Mouse (Mus musculus) C2C12 (cell line): Measurements from ENCODE around the gene Plch1. TPM values are rescaled to one million over a fixed set of nuclear protein-coding genes. Genes with fewer than 3 reads are reported as not detected.

Experiments used
- H3K27me3 ChIP-seq: one replicate; pipeline ENCODE4 v1.6.1; 2011; ENCODE audit not compliant: control insufficient read depth, insufficient read depth, insufficient read length
- H3K36me3 ChIP-seq: one replicate; pipeline ENCODE4 v1.6.1; 2011; ENCODE audit not compliant: control insufficient read depth, insufficient read depth
- H3K4me3 ChIP-seq: one replicate; pipeline ENCODE4 v1.5.1; 2011; ENCODE audit warnings: mild to moderate bottlenecking, control low read depth; ENCODE audit not compliant: poor library complexity, insufficient read depth, severe bottlenecking
- H3K79me2 ChIP-seq: one replicate; pipeline ENCODE4 v1.6.1; 2011; ENCODE audit not compliant: control insufficient read depth, insufficient read depth
- H3K79me3 ChIP-seq: one replicate; pipeline ENCODE4 v1.6.1; 2011; ENCODE audit warnings: low read depth, control low read depth
- H3ac ChIP-seq: one replicate; pipeline ENCODE3; 2011; ENCODE audit warnings: low read depth; ENCODE audit not compliant: control insufficient read depth, insufficient read length
- CEBPB ChIP-seq: IDR thresholded peaks from one replicate; pipeline ENCODE4 v1.6.1; 2011; ENCODE audit warnings: low read depth, mild to moderate bottlenecking, control low read depth, moderate library complexity
- CTCF ChIP-seq: IDR thresholded peaks from one replicate; pipeline ENCODE4 v1.5.1; 2011; ENCODE audit not compliant: control insufficient read depth, insufficient read depth, insufficient read length
- FOSL1 ChIP-seq: IDR thresholded peaks from one replicate; pipeline ENCODE4 v1.8.0; 2011; ENCODE audit warnings: mild to moderate bottlenecking, low read length; ENCODE audit not compliant: poor library complexity, insufficient read depth, severe bottlenecking
- MAX ChIP-seq: IDR thresholded peaks from one replicate; pipeline ENCODE4 v1.6.1; 2011; ENCODE audit warnings: mild to moderate bottlenecking, control low read depth
- MYOD1 ChIP-seq: IDR thresholded peaks from one replicate; pipeline ENCODE4 v1.6.1; 2011; ENCODE audit warnings: low read depth; ENCODE audit not compliant: control insufficient read depth, insufficient read length
- MYOG ChIP-seq: IDR thresholded peaks from one replicate; pipeline ENCODE4 v1.6.1; 2011; ENCODE audit not compliant: control insufficient read depth, insufficient read length; ENCODE audit errors: extremely low read depth
- USF1 ChIP-seq: IDR thresholded peaks from one replicate; pipeline ENCODE4 v1.6.1; 2011; ENCODE audit warnings: low read depth, mild to moderate bottlenecking, control low read depth, moderate library complexity
- polyA plus RNA-seq: library from polyadenylated mRNA; unstranded; fragments of >200 nt; fragmentation: generic; extraction: Trizol; gene quantifications from one replicate; pipeline ENCODE4 v1.2.1, GENCODE M21; 2012; ENCODE audit warnings: missing spikeins

The Plch1 gene
- polyA plus RNA-seq, 1 experiment = not detected

GRCm38 (mm10) chr3:63740073-63740472 lies 159.2 kb downstream of the Plch1 start:
- H3K79me2 ChIP-seq = no peaks in the 10 kb centered on the region
- TF ChIP-seq CTCF (no peak), MYOG (no peak), MYOD1 (no peak), CEBPB (no peak), MAX (no peak), FOSL1 (no peak), USF1 (no peak)
- no peak overlapping the region for H3ac ChIP-seq
- H3K4me3 ChIP-seq = no peak overlapping the region
- H3K36me3 ChIP-seq = no peaks in the 10 kb centered on the region
- no peaks in the 10 kb centered on the region for H3K27me3 ChIP-seq
- H3K79me3 ChIP-seq = no peaks in the 10 kb centered on the region

- Histone ChIP-seq H3K79me2 (no peaks in the 10 kb centered on the region), H3K4me3 (no peak overlapping the region), H3K27me3 (no peaks in the 10 kb centered on the region), H3K36me3 (no peaks in the 10 kb centered on the region), H3ac (no peak overlapping the region), H3K79me3 (no peaks in the 10 kb centered on the region)
- TF ChIP-seq USF1 (no peak), FOSL1 (no peak), CTCF (no peak), MYOG (no peak), CEBPB (no peak), MYOD1 (no peak), MAX (no peak)
Observed at GRCm38 (mm10) chr3:63728325-63728724, 170.9 kb downstream of the Plch1 start.

- Histone ChIP-seq H3K36me3 (no peaks in the 10 kb centered on the region), H3ac (no peak overlapping the region), H3K4me3 (no peak overlapping the region), H3K27me3 (no peaks in the 10 kb centered on the region), H3K79me3 (no peaks in the 10 kb centered on the region), H3K79me2 (no peaks in the 10 kb centered on the region)
- TF ChIP-seq USF1 (no peak), MYOG (no peak), MAX (no peak), FOSL1 (no peak), CEBPB (no peak), CTCF (no peak), MYOD1 (no peak)
Observed at GRCm38 (mm10) chr3:63726667-63727342, 172.5 kb downstream of the Plch1 start.

GRCm38 (mm10) chr3:63693694-63694093 lies 205.6 kb downstream of the Plch1 start:
- no peak for TF ChIP-seq CTCF
- no peak for TF ChIP-seq MAX
- TF ChIP-seq MYOD1 = no peak
- TF ChIP-seq CEBPB = no peak
- no peak for TF ChIP-seq USF1
- TF ChIP-seq FOSL1 = no peak
- TF ChIP-seq MYOG = no peak
- Histone ChIP-seq H3K79me3 (no peaks in the 10 kb centered on the region), H3K79me2 (no peaks in the 10 kb centered on the region), H3K36me3 (no peaks in the 10 kb centered on the region), H3K4me3 (no peak overlapping the region), H3ac (no peak overlapping the region), H3K27me3 (no peaks in the 10 kb centered on the region)

GRCm38 (mm10) chr3:63692727-63693126 lies 206.5 kb downstream of the Plch1 start:
- H3K36me3 ChIP-seq = no peaks in the 10 kb centered on the region
- TF ChIP-seq CEBPB (no peak), MAX (no peak), FOSL1 (no peak), MYOG (no peak), USF1 (no peak), MYOD1 (no peak)
- H3K79me3 ChIP-seq = no peaks in the 10 kb centered on the region
- H3K27me3 ChIP-seq = no peaks in the 10 kb centered on the region
- no peaks in the 10 kb centered on the region for H3K79me2 ChIP-seq
- H3K4me3 ChIP-seq = no peak overlapping the region
- H3ac ChIP-seq = no peak overlapping the region

- H3K36me3 ChIP-seq = no peaks in the 10 kb centered on the region
- H3K27me3 ChIP-seq = no peaks in the 10 kb centered on the region
- no peaks in the 10 kb centered on the region for H3K79me2 ChIP-seq
- TF ChIP-seq CEBPB = no peak
- TF ChIP-seq MYOD1 = no peak
- no peak for TF ChIP-seq USF1
- TF ChIP-seq MAX = no peak
- TF ChIP-seq CTCF = no peak
- TF ChIP-seq MYOG = no peak
- no peak for TF ChIP-seq FOSL1
- H3K4me3 ChIP-seq = no peak overlapping the region
- no peaks in the 10 kb centered on the region for H3K79me3 ChIP-seq
- H3ac ChIP-seq = no peak overlapping the region
Observed at GRCm38 (mm10) chr3:63668779-63669178, 230.5 kb downstream of the Plch1 start.
